Mouse (Mus musculus): Measurements from ENCODE around the gene Slc8a1. TPM values are rescaled to one million over a fixed set of nuclear protein-coding genes. Genes with fewer than 3 reads are reported as not detected.

Gene Slc8a1
- total RNA-seq, 1 experiment from 2014 or later, result 12.1 TPM

DNA sequence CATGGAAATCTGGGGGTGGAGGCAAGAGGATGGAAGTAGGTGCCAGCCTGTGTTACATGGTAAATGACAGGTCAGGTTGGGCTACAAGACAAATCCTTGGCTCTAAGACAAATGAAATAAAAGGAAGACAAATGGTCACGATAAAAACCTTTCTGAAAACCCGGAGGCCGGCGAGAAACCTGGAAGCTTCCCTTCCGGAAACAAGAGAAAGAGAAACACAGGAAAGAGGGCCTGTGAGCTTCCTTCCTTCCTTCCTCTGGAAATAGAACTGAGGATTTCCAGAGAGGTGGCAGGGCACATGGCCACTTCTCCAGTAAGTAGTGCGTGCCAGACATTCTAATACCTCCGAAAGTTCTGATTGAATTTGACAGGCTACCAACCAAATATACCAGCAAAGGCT is 282.2 kb downstream of the Slc8a1 start:
- ATAC-seq (replicated peaks; ENCODE audit: low read depth, poor library complexity, severe bottlenecking), result no peak

- ATAC-seq (replicated peaks; ENCODE audit: low read depth, poor library complexity, severe bottlenecking), result no peak
These were observed 282.9 kb downstream of the Slc8a1 start for GRCm38 (mm10) chr17:81455269-81455668.

DNA sequence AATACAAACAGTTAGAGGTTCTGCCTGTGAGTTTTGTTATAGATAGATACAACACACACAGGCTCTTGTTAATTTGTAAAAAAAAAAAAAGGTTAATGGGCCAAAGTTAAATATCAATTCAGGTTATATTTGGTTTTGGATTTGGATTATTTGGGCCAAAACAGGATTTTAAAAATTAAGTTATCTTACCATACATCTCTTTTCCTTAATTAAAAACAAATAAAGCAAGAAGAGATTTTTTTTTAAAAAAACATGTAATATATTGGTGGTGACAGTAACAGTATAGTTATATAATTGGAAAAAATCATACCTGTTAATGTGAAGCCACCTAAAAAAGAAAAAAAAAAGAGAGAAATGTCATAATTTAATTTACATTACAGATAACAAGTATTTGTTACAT is 296.7 kb downstream of the Slc8a1 start, which contains the start of gene Gm11096:
Gm11096 (plus strand) TSS at position 301 of the 400 bp plus-strand sequence.
- ATAC-seq (replicated peaks; ENCODE audit: low read depth, poor library complexity, severe bottlenecking), result no peak

DNA sequence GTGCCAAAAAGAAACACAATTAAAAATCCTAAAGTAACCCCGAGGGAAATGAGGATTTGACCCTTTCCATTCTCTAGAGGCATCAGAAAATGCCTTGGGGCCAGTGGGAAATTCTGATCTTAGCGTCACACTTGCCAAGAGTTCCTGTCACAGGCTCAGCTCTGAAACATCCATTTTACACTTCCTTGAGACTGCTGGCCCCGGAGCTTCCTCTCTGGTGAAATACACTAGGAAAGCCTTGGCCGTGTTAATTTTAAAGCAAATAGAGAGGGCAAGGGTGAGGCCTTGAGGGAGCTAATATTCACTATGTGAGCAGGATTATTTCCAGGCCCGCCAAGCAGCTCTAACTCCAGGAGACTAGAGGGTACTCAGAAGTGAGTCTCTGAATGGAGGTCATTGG is 305.0 kb downstream of the Slc8a1 start:
- ATAC-seq (replicated peaks; ENCODE audit: low read depth, poor library complexity, severe bottlenecking), result no peak

DNA sequence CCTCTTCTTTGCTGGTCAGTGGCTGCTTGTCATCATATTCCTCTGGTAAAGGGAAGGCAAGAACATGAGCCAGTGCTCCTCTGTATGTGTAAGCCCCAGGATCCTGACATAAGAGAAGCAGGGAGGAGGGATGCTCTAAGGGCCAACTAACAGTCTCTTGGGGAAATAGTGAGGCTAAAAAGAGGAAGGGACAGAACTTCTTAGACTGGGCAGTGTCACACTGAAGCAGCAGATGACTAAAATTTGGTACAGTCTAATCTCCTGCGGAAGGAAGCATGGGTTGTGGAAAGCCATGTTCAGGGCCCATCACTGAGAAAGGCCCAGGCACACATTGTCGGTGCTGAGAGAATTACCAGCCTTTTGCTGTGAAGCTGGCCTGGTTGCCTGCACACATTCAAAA is 305.4 kb downstream of the Slc8a1 start:
- ATAC-seq (replicated peaks; ENCODE audit: low read depth, poor library complexity, severe bottlenecking), result peak; percentile 80

- no peak for ATAC-seq (replicated peaks; ENCODE audit: low read depth, poor library complexity, severe bottlenecking)
These were observed 310.9 kb downstream of the Slc8a1 start for GRCm38 (mm10) chr17:81427245-81427644.

DNA sequence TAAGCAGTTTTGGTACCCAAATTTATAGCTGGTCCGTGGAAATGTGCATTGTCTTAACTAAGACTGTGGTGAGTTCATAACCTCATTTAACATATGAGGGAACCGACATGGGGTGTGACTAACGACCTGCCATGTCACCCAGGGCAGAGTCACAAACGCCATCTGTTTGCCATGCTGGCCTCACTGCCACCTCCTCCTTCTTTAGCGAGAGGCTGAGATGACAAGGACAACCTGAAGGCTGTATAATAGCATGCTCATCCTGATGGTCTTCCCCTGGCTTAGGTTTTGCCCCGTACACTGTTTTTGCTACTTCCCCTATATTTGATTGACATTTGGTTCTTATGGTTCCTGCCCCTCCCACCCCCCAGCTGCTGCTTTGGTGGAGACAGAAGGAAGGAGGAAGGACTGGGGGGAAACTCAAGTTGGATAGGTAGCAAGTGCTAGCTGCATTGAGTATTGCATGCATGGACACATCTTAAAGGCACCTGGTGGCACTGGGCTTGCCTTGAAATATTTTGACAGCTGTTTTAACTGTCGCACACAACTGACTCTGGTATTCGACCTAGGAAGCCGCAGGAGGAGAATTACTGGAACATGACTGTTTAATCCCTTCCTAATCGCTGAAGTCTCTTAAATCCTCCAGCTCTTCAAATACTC is 313.8 kb downstream of the Slc8a1 start:
- ATAC-seq (replicated peaks; ENCODE audit: low read depth, poor library complexity, severe bottlenecking), result peak; percentile 96

GRCm38 (mm10) chr17:81419802-81420459 is 318.2 kb downstream of the Slc8a1 start:
- ATAC-seq (replicated peaks; ENCODE audit: low read depth, poor library complexity, severe bottlenecking), result peak; percentile 40; the same call in 1 of the 2 replicates

DNA sequence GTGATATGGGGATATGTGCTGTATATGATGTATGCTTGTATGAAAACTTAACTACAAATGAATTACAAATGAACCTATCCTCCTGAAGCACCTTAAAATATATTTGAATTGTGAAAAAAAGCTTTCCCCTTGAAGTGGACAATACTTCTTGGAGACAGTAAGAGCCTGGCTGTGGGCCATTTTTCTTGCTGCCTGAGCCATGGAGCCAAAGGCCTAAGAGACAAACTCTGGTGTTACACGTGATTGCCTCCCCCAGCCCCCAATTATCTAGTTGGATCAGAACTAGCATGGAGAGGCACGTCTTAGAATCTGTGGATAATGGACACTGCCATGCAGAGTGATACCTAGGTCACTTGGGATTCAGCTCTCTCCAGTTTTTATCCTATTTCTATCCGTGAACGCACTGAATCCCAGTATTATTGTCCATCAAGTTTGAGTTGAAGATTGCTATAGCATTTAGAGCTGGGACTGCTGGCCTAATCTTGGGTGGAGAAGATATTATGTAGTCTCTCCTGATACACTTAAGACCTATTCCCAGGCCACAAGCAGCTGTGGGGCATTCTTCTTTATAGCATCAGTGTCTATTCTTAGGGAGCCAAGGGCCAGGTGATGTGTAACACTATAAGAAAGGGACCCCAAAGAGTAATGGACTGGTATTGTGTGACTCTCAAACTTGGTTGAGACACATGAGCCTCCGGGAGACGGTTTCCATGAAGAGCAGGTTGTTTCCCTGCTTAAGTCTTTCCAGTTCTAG is 321.6 kb downstream of the Slc8a1 start:
- no peak for ATAC-seq (replicated peaks; ENCODE audit: low read depth, poor library complexity, severe bottlenecking)

- no peak for ATAC-seq (replicated peaks; ENCODE audit: low read depth, poor library complexity, severe bottlenecking)
These were observed 325.4 kb downstream of the Slc8a1 start for GRCm38 (mm10) chr17:81412736-81413135.

DNA sequence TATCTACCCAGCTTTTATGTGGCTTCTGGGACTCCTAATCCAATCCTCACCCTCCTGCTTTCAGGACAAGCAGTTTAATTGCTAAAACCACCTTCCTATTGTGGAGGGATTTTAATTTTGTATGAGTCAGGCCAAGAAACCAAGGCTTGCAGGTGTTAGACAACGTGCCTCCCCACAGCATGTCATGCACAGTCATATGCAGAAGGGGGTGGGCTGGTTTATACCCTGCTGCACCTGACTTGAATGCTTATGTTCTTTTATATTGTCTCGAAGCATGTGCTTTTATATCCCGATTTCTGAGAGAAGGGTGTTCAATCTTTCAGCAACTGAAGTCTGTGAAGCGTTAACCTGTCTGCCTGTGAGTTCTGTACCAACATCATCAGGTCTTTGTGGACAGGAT is 334.0 kb downstream of the Slc8a1 start:
- no peak for ATAC-seq (replicated peaks; ENCODE audit: low read depth, poor library complexity, severe bottlenecking)

DNA sequence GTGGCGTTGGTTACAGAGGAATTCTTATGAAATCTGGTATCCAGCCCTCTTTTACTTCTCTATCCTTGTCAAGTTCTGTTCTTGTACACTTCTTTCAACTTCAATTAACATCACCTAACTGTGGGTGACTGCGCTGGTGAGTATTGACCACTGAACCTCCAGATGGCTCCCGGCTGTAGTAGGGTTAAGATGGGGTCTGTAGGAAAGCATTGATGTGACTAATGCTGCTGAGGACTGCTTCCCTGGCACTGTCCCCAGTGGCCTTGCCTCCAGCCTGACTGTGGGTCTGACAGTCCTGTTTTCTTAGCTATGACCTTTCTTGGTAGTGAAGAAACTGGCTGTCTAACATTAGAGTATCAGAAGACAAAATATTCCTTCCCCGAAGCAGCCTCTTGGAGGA is 335.1 kb downstream of the Slc8a1 start:
- no peak for ATAC-seq (replicated peaks; ENCODE audit: low read depth, poor library complexity, severe bottlenecking)

DNA sequence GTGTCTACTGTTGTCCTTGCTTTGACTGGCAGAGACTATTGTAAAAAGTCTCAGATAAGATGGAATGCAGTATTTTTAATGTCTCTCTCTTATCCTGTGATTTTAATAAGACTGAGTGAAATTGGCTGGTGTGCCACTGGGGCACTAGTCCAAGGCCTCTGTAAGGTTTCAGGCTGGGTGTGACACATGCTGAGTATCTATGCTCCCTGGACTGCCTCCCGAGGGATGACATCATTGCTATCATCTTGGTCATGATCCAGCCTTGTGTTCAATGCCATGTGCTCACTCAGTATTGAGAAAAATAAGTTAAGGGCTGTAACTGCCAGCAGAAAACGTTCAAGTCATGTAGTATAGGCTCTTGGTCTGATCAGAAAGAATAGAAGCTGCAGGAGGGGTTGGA is 335.5 kb downstream of the Slc8a1 start:
- no peak for ATAC-seq (replicated peaks; ENCODE audit: low read depth, poor library complexity, severe bottlenecking)

DNA sequence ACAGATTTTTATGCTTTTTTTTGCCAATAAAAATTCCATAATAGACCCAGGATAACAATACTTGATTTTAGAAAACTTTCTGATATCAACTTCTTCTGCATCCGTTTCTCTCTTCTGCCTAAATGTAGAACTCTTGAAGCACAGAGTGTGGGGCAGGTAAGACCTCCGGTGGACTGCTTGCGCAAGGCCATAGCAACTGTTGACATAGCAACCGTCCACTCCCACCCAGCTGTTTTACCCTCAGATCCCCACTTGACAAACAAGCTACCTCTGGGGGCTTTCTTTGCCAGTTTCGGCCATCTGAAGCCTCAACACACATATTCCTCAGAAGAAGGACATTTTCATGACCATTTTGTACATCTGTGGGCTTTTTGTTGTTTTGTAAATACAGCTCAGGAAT is 337.8 kb downstream of the Slc8a1 start:
- no peak for ATAC-seq (replicated peaks; ENCODE audit: low read depth, poor library complexity, severe bottlenecking)

DNA sequence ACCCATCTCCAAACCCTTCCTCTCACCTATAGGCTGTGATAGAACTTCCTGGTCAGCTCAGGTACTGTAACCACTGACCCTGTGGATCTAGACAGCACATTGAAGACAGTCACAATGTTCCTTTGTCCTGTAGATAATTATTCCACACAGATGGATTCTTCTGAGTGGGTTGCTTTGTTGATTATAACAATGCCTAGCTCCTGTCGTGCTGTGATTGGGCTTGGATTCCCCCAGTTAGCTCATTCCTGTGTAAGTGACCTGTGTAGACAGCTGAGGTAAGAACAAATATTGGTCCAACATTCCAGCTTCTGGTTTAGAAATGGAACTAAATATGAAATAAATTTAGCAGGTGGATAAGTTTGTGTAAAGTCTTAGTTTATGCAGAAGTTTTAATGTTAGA is 340.7 kb downstream of the Slc8a1 start:
- no peak for ATAC-seq (replicated peaks; ENCODE audit: low read depth, poor library complexity, severe bottlenecking)

- ATAC-seq (replicated peaks; ENCODE audit: low read depth, poor library complexity, severe bottlenecking), result no peak
These were observed 344.1 kb downstream of the Slc8a1 start for GRCm38 (mm10) chr17:81394124-81394523.

GRCm38 (mm10) chr17:81393040-81393439 is 345.1 kb downstream of the Slc8a1 start:
- ATAC-seq (replicated peaks; ENCODE audit: low read depth, poor library complexity, severe bottlenecking), result no peak

DNA sequence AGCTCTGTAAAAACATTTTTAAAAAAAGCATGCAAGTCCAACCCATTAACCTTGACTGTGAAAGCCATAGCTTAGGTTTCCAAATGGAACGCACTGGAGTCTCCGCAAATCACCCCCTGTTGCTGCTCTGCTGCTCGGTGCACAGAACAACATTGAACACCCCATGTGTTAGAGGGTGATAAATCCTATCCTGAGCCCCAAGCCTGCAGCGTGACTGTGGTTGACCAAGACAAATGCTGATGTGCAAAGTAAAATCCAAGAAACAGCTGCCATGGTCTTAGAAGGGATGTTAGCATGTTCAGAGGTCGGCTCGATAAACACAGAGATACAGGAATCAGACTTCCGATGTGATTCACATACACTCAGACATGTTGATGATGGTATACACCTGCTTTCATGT is 346.7 kb downstream of the Slc8a1 start:
- 0 out of 2 replicates have a peak, but pooled peaks have one; percentile 18 for ATAC-seq (replicated peaks; ENCODE audit: low read depth, poor library complexity, severe bottlenecking)

GRCm38 (mm10) chr17:81390790-81391189 is 347.4 kb downstream of the Slc8a1 start:
- ATAC-seq (replicated peaks; ENCODE audit: low read depth, poor library complexity, severe bottlenecking), result no peak

- ATAC-seq (replicated peaks; ENCODE audit: low read depth, poor library complexity, severe bottlenecking), result no peak
These were observed 352.1 kb downstream of the Slc8a1 start for GRCm38 (mm10) chr17:81386118-81386517.

DNA sequence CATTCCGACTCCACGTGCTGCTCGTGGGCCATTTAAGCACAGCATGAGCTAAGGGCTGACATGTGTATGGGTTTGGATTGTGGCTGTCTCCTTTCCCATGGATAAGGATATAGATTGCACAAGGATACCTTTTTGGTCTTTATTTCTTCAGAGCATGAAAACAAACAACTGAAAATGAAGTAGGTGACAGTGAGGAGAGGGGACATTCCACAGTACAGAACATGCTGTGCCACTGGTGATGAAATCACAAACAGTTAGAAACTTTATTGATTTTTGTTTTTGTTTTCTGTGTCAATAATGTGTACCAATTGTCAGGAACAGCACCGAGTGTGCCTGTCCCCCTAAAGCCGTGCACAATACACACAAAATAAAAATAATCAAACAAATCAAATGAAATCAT is 352.7 kb downstream of the Slc8a1 start:
- no peak for ATAC-seq (replicated peaks; ENCODE audit: low read depth, poor library complexity, severe bottlenecking)
